Mouse (Mus musculus): Measurements from ENCODE around the gene Smcr8. TPM values are rescaled to one million over a fixed set of nuclear protein-coding genes. Genes with fewer than 3 reads are reported as not detected.
A peak's percentile ranks its signal among the peaks of the same experiment; 100 is the strongest.

Gene Smcr8
- polyA plus RNA-seq (2017; shearing (Covaris generic)): 1 to 10 TPM; 4.5 to 6.2 TPM

DNA sequence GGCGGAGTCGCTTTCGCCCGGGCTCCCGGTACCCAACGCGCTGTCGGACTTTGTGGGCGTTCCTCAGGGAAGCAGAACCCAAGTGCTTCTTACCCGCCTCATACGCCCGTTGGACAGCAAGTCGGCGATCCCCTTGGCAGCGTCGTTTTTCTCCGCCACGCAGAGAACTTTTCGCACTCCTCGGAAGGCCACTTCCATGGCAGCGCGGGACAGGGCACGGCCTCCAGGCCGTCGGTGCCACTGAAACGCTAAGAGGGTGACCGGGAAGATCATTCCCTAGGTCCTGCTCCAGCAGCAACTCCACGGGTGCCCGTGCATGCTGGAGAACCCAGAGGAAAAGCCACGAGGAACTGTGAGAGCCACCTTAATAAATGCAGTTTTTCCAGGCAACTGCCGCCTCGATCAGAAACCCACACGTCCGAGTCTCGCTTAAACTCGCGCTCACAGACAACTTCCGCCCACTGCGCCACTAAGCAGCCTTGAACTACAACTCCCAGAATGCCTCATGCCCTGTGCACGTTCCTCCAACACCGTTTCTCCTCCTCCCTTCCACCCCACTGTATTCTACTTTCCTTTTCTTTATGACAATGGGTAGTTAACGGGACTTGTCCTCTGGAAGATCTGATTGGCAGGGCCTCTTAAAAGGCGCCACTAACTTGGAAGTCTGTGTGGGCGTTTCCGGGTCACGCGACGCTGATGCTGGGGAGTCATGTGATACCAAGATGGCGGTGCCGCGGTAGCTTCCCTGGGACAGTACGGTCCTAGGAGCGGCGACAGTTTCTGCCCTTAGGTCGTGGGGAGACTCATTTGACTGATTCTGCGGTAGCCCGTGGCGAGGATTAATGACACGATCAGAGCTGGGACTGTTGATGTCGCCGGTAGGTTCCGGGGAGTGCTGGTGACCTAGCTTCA is at the start of gene Smcr8, which contains the start of gene Top3a:
Gene Smcr8, plus strand, starts transcription at position 696 of the 912 bp plus-strand sequence.
Gene Top3a, minus strand, starts transcription at position 537 of the 912 bp plus-strand sequence.
- peak; percentile 93 for ATAC-seq

DNA sequence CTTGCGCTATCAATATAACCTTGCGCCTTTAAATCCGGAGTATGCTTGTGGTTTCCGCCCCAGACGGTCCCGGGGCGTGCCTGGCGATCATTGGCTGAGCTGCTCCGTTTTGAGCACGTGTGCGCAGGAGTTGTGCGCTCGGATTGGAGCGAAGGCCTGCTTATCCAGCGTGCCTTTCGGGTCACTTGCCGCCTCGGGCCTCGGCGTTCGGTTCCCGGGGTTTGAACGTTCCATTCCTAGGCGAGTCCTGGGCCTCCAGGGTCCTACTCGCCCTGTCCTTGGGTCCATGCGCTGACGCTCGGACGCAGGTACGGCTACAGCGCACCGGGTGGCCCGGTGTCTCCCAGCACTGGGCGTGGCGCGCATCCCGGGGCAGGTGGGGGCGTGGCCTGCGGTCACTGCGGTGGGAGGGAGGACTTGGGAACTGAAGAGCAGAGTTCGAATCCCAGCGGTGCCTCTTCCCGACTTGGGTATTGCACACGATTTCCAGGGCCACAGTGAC is 49.0 kb upstream of the Smcr8 start, which contains the start of gene Mief2:
Gene Mief2, plus strand, starts transcription at position 139 of the 502 bp plus-strand sequence.
- peak; percentile 93 for ATAC-seq

DNA sequence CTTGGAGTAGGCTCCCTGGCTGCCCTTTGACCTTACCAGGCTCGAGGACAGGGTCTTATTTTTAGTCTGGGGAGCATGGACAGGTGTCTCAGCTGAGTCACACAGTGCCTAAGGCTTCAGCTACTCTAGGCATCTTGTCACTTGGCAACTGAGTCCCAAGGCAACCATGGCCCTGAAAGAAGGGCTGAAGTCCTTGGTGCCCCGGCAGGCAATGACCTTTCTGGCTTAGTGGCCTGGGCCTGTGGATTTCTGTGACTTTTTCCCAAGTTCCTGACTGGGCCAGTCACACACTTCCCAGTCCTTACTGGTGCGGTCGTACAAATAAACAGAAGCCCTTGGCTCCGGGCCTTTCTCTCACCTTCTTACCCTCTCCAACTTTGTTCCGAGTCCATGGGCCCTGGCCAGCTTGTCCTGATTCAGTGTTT is 48.1 kb upstream of the Smcr8 start:
- no peak for ATAC-seq

- no peak for ATAC-seq
These were observed 47.2 kb upstream of the Smcr8 start for GRCm38 (mm10) chr11:60730169-60730568.

GRCm38 (mm10) chr11:60731251-60731650 is 46.1 kb upstream of the Smcr8 start:
- ATAC-seq: no peak

DNA sequence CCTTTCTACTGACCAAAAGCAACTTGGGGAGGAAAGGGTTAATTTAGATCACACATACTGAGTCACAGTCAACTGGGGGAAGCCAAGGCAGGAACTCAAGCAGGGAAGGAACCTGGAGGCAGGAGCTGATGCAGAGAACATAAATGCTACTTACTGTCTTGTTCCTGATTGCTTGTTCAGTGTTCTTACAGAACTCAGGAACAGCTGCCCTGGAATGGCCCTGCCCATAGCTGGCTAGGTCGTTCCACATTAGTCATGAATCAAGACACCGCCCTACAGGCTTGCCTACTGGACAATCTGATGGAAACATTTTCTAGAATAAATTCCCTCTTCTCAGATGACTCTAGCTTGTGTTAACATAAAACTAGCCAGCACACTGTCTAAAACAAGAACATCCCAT is 43.1 kb upstream of the Smcr8 start:
- ATAC-seq: no peak

DNA sequence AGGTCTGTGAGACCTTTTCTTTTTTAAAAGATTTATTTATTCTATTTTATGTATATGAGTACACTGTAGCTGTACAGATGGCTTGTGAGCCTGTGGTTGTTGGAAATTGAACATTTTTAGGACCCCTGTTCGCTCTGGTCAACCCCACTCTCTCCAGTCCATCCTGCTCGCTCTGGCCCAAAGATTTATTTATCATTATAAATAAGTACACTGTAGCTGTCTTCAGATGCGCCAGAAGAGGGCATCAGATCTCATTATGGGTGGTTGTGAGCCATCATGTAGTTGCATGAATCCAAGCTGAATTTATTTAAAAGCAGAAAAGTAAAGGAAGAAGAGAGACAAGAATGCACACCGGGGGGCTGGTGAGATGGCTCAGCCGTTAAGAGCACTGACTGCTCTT is 42.1 kb upstream of the Smcr8 start:
- no peak for ATAC-seq

DNA sequence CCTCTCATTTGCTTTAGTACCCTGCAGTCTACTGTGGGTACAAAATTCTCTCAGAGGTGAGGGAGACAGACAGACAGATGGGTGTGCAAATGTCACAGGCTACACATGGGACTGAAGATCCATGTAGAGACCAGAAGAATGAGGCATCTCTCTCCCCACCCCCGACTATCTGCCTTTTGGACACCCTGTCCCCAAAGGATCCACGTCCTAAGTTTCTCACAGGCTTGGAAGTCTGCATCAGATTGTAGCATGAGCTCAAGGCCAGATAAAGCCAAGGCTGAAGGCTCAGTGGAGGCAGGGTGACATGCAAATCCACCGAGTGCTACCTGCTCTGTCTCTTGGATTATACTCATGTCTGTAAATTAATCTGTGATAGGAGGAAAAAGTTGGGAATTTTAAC is 40.8 kb upstream of the Smcr8 start:
- ATAC-seq: no peak

DNA sequence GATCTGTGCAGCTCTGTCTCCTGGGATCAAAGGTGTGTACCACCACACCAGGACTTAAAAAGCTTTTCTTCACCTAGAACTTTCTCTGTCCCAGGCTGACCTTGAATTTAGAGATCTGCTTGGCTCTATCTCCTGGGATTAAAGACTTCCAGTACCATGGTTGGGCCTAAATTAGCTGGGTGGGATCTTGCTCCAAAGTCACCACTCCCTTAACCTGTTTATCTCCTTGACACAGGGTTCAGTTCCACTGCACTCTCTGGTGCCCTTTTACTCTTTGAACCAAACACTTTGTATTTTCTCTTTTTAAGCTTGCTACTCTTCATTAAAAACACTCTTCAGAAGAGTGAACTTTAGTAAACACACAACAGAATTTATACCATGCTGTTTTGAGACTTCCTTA is 39.9 kb upstream of the Smcr8 start:
- no peak for ATAC-seq

- ATAC-seq: no peak
These were observed 37.0 kb upstream of the Smcr8 start for GRCm38 (mm10) chr11:60740321-60740720.

- no peak for ATAC-seq
These were observed 21.8 kb upstream of the Smcr8 start for GRCm38 (mm10) chr11:60755570-60755969.

DNA sequence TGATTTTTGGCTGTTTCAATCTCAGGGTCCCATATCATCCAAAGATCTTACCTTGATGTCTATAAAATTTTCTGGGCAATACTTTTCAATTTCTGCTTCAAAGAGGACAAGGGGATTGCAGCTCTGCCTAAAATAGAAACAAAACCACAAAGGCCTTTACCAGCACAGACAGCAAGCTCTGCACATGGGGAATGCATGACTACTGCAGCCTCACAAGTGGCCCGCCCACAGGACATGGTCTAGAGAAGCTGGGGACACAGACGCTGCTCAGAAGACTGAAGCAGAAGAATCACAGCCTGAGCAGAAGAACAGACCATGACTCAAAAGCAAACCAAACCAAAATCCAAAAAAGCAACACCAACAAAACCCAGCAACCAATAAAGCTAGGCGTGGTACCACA is 15.6 kb upstream of the Smcr8 start:
- ATAC-seq: no peak

DNA sequence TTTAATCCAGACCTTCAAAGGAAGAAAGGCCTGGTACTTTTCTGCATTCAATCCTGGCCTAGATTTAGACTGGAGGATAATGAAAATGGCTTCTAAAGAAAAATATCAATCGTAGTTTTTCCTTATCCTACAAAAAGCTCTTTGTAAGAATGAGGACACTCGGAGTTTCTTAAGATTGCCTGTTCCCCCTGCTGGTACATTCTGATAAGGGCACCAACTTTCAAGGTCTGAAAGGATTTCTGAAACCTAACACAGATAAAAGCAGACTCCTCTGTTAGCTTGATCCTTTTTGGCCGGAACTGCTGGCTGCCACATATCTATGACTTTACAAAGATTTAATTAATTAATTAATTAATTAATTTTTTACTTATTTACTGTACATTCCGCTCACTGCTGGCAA is 10.4 kb upstream of the Smcr8 start:
- ATAC-seq: no peak

- no peak for ATAC-seq
These were observed 8.0 kb upstream of the Smcr8 start for GRCm38 (mm10) chr11:60769322-60769721.

DNA sequence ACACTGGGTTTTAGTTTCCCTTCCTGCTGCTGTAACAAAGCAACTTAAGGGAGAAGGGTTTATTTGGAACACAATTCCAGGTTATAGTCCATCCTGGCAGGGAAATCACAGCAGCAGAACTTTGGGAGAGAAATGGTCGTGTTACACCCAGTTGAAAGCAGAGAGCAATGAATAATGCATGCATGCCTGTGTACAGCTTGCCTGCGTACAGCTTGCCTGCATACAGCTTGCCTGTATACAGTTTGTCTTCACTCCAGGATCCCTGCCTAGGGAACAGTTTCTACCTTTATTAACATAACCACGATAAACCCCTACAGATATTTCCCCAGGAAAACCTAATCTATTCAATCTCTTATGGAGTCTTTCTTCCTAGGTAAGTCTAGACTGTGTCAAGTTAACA is 6.5 kb upstream of the Smcr8 start:
- no peak for ATAC-seq

DNA sequence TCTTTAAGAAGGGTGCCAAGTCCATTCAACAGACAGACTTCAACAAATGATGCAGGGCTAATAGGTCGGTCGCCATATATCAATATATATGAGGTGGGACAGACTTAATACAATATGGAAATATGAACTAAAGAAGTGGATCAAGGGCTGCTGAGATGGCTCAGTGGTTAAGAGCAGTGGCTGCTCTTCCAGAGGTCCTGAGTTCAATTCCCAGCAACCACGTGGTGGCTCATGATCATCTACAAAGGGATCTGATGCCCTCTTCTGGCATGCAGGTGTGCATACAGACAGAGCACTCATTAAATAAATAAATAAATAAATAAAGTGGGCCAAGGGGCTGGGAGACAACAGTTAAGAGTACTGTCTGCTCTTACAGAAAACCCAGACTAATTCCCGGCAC is 5.2 kb upstream of the Smcr8 start:
- ATAC-seq: no peak

- ATAC-seq: no peak
These were observed 3.1 kb upstream of the Smcr8 start for GRCm38 (mm10) chr11:60774158-60774689.

GRCm38 (mm10) chr11:60774841-60775240 is 2.5 kb upstream of the Smcr8 start:
- ATAC-seq: no peak

GRCm38 (mm10) chr11:60775578-60775977 is 1.7 kb upstream of the Smcr8 start:
- no peak for ATAC-seq

DNA sequence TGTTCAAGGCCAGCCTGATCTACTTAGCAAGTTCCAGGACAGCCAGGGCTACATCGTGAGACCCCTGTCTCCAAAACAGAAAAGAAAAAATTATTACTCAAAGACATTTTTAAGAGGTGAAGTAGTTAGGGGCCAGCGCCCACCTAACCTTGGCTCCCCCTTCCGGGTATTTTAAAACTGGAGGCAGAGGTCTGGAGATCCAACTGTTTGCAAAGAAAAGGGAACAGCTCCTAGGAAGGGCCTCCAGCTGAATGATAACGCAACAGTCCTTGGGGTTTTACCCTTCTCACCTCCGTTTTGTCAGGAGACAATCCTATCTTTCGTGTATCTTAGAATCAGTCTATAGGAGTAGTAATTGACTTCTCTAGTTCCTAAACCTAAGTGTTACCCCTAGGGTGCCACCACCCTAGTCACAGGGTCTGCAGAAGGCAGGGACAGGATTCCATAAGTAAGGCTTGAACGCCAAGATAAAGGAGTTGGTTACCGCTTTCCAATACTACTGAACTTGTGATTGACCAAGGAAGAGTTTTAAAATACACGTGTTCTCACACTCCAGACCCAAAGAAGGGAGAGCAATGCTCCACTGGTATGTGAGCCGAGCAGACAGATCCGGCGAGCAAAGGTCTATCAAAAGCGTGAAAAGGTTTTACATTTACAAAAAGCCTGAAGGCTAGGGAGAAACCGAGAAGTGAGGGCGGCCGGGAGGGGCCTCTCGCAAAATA is 1.1 kb upstream of the Smcr8 start:
- no peak for ATAC-seq

DNA sequence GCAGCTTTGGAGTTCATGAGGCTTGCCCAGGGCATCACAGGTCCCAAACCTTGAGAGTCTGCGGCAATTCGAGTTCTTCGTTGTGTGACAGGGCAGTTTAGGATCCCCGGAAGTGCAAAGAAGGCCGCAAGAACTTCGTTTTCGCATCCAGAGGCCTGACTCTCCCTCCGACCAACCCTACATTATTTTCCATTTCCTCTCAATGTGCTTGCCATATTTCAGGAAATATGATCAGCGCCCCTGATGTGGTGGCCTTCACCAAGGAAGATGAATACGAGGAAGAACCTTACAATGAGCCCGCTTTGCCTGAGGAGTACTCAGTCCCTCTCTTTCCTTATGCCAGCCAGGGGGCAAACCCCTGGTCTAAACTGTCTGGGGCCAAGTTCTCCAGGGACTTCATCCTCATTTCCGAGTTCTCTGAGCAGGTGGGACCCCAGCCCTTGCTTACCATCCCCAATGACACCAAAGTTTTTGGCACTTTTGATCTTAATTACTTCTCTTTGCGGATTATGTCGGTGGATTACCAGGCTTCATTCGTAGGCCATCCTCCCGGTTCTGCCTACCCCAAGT is 562 bp downstream of the Smcr8 start:
- ATAC-seq: no peak

- ATAC-seq: no peak
These were observed 2.4 kb downstream of the Smcr8 start for GRCm38 (mm10) chr11:60779673-60780189.

Measured in activated CD4-positive, CD25-positive, alpha-beta regulatory T cell, adult 4 months (primary cell).